Mouse (Mus musculus) ES-E14 (cell line): ENCODE data around the gene Bsn.

ENCODE experiments used
- CHD2 ChIP-seq: IDR thresholded peaks from 2 replicates; pipeline ENCODE4 v1.6.1; 2014; ENCODE audit warnings: mild to moderate bottlenecking, low read depth, low read length, inconsistent platforms
- HCFC1 ChIP-seq: IDR thresholded peaks from 2 replicates; pipeline ENCODE4 v1.6.1; 2012; ENCODE audit warnings: low read length, inconsistent platforms, borderline replicate concordance; ENCODE audit not compliant: insufficient read depth
- ZNF384 ChIP-seq: IDR thresholded peaks from 2 replicates; pipeline ENCODE4 v1.6.1; 2012; ENCODE audit warnings: low read depth, low read length, inconsistent platforms

DNA sequence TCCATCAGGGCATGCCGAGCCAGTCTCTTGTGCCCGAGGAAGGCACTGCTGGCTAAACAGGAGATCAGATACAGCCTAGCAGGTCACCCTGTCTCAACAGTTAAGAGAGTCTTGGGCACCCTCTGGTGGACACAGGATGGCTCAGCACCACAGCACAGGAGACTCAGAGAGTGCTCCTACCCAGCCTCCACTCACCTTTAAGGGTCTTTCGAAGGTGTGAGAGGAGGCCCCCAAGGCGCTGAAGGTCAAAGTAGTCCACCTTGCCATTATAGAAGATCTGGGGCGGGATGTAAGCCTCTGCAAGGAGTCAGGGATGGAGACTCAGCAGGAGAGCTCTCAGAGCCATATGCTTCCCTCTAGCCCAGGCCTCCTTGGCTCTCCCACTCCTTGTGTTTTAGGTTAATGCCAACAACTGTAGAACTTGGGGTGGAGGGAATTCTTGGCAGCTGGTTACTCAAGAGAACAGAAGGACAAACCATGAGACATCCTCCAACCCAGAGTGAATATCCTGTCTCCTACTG, 124.6 kb downstream of the Bsn start:
- TF ChIP-seq HCFC1 (no peak), CHD2 (no peak), ZNF384 (no peak)
